Mouse (Mus musculus) liver, embryonic 12.5 days (tissue): ENCODE data around the gene Card10. TPM values are rescaled to one million over a fixed set of nuclear protein-coding genes. Genes with fewer than 3 reads are reported as not detected.

Experiments
- ATAC-seq: fragments of 200-750 bp; cut with Nextera tagmentation; 2 replicates; pipeline ENCODE4 v1.8.0; 2017; ENCODE audit warnings: moderate number of reproducible peaks, mild to moderate bottlenecking, moderate library complexity
- H3K27ac ChIP-seq: fragments of 300-500 bp; sonication (generic); 2 replicates; pipeline ENCODE4 v1.5.1; 2016; ENCODE audit warnings: mild to moderate bottlenecking
- H3K27me3 ChIP-seq: fragments of 300-500 bp; sonication (generic); replicated peaks from 2 replicates; pipeline ENCODE4 v1.6.1; 2016; ENCODE audit warnings: mild to moderate bottlenecking, moderate library complexity
- H3K36me3 ChIP-seq: fragments of 300-500 bp; sonication (generic); 2 replicates; pipeline ENCODE4 v1.6.1; 2016; ENCODE audit warnings: mild to moderate bottlenecking, moderate library complexity
- H3K4me1 ChIP-seq: fragments of 300-500 bp; sonication (generic); 2 replicates; pipeline ENCODE4 v1.6.1; 2016
- H3K4me2 ChIP-seq: fragments of 300-500 bp; sonication (generic); 2 replicates; pipeline ENCODE4 v1.6.1; 2016; ENCODE audit warnings: mild to moderate bottlenecking, moderate library complexity
- H3K4me3 ChIP-seq: fragments of 300-500 bp; sonication (generic); 2 replicates; pipeline ENCODE4 v1.5.1; 2016; ENCODE audit warnings: mild to moderate bottlenecking, moderate library complexity
- H3K9ac ChIP-seq: fragments of 300-500 bp; sonication (generic); 2 replicates; pipeline ENCODE4 v1.6.1; 2016; ENCODE audit warnings: mild to moderate bottlenecking, moderate library complexity
- H3K9me3 ChIP-seq: fragments of 300-500 bp; sonication (generic); replicated peaks from 2 replicates; pipeline ENCODE4 v1.6.1; 2016; ENCODE audit warnings: mild to moderate bottlenecking, moderate library complexity
- WGBS: fragments of 180-500 bp; shearing (Covaris S2); methylation state at CpG from one replicate; pipeline ENCODE4 v1.1.7; 2016; ENCODE audit not compliant: insufficient replicate concordance; 5-methylcytosine and 5-hydroxymethylcytosine counted together
- polyA plus RNA-seq: library from polyadenylated mRNA; unstranded; fragments of >200 nt; fragmentation: Nextera tagmentation; extraction: Ambion mirVana; gene quantifications from 2 replicates; pipeline ENCODE4 v1.2.1, GENCODE M21; 2016

The Card10 gene
- polyA plus RNA-seq, 1 experiment from 2014 or later, result 2.5 TPM

GRCm38 (mm10) chr15:78843581-78844469 lies 41.0 kb upstream of the Card10 start:
- WGBS, result 26% methylated on average over 21 of the region's 21 CpGs

GRCm38 (mm10) chr15:78842371-78843163 lies 39.7 kb upstream of the Card10 start, which contains the start of gene Cdc42ep1:
Gene Cdc42ep1, plus strand, starts transcription at chr15:78842624.
- peaks cover 76% of the 10 kb centered on the region for H3K27me3 ChIP-seq
- peaks cover 68% of the 10 kb centered on the region for H3K4me1 ChIP-seq
- peak; percentile 46 for ATAC-seq

More at GRCm38 (mm10) chr15:78843581-78844469, 41.0 kb upstream of the Card10 start:
- Histone ChIP-seq H3K9ac (peak overlapping the region; percentile 69), H3K36me3 (peaks cover 9% of the 10 kb centered on the region), H3K4me3 (peak overlapping the region; percentile 59), H3K4me2 (peak overlapping the region; percentile 67), H3K27me3 (peaks cover 75% of the 10 kb centered on the region), H3K4me1 (peaks cover 73% of the 10 kb centered on the region), H3K9me3 (no peaks in the 10 kb centered on the region), H3K27ac (peak overlapping the region; percentile 79)
- ATAC-seq, result no peak

GRCm38 (mm10) chr15:78841161-78841790 lies 38.4 kb upstream of the Card10 start:
- 64% methylated on average over 6 of the region's 6 CpGs for WGBS
- H3K4me2 ChIP-seq, result no peak overlapping the region
- H3K27ac ChIP-seq, result no peak overlapping the region
- H3K4me3 ChIP-seq, result no peak overlapping the region
- H3K9me3 ChIP-seq, result no peaks in the 10 kb centered on the region
- H3K4me1 ChIP-seq, result peaks cover 62% of the 10 kb centered on the region
- ATAC-seq, result no peak
- H3K27me3 ChIP-seq, result peaks cover 68% of the 10 kb centered on the region
- no peak overlapping the region for H3K9ac ChIP-seq
- no peaks in the 10 kb centered on the region for H3K36me3 ChIP-seq

More at GRCm38 (mm10) chr15:78842371-78843163, 39.7 kb upstream of the Card10 start, which contains the start of gene Cdc42ep1:
- Histone ChIP-seq H3K9me3 (no peaks in the 10 kb centered on the region), H3K4me3 (peak within 1 kb of the TSS; percentile 59), H3K27ac (peak within 1 kb of the TSS; percentile 79), H3K4me2 (peak within 1 kb of the TSS; percentile 67), H3K9ac (peak within 1 kb of the TSS; percentile 69), H3K36me3 (peaks cover 6% of the 10 kb centered on the region)
- WGBS, result under 1% methylated on average over 77 of the region's 86 CpGs

GRCm38 (mm10) chr15:78840751-78841150 lies 37.9 kb upstream of the Card10 start:
- no peaks in the 10 kb centered on the region for H3K9me3 ChIP-seq
- peaks cover 62% of the 10 kb centered on the region for H3K4me1 ChIP-seq
- H3K27ac ChIP-seq, result no peak overlapping the region
- no peak overlapping the region for H3K4me2 ChIP-seq
- H3K36me3 ChIP-seq, result no peaks in the 10 kb centered on the region
- H3K27me3 ChIP-seq, result peaks cover 65% of the 10 kb centered on the region
- ATAC-seq, result no peak
- H3K9ac ChIP-seq, result no peak overlapping the region
- WGBS, result 60% methylated on average over 11 of the region's 11 CpGs
- no peak overlapping the region for H3K4me3 ChIP-seq

- Histone ChIP-seq H3K4me2 (no peak overlapping the region), H3K9ac (no peak overlapping the region), H3K4me1 (peaks cover 62% of the 10 kb centered on the region), H3K4me3 (no peak overlapping the region), H3K9me3 (no peaks in the 10 kb centered on the region), H3K27ac (no peak overlapping the region), H3K36me3 (no peaks in the 10 kb centered on the region), H3K27me3 (peaks cover 60% of the 10 kb centered on the region)
- WGBS, result 59% methylated on average over 3 of the region's 3 CpGs
- peak; percentile 45 for ATAC-seq
These were observed 37.4 kb upstream of the Card10 start for GRCm38 (mm10) chr15:78840241-78840640.

GRCm38 (mm10) chr15:78839744-78840143 lies 36.9 kb upstream of the Card10 start:
- Histone ChIP-seq H3K4me2 (no peak overlapping the region), H3K27me3 (peaks cover 56% of the 10 kb centered on the region), H3K36me3 (no peaks in the 10 kb centered on the region), H3K9me3 (no peaks in the 10 kb centered on the region), H3K4me1 (peaks cover 63% of the 10 kb centered on the region), H3K4me3 (no peak overlapping the region), H3K27ac (no peak overlapping the region; the same call in 1 of the 2 replicates), H3K9ac (no peak overlapping the region)
- ATAC-seq, result no peak
- WGBS, result 41% methylated on average over 2 of the region's 2 CpGs

GRCm38 (mm10) chr15:78836086-78836621 lies 33.3 kb upstream of the Card10 start:
- 43% methylated on average over 8 of the region's 8 CpGs for WGBS
- Histone ChIP-seq H3K9me3 (no peaks in the 10 kb centered on the region), H3K27me3 (peaks cover 27% of the 10 kb centered on the region), H3K36me3 (no peaks in the 10 kb centered on the region), H3K27ac (peak overlapping the region; percentile 80), H3K4me3 (no peak overlapping the region), H3K4me1 (peaks cover 70% of the 10 kb centered on the region), H3K4me2 (no peak overlapping the region), H3K9ac (0 out of 2 replicates have a peak overlapping the region, but pooled peaks have one; percentile 9)
- ATAC-seq, result no peak

GRCm38 (mm10) chr15:78835200-78836085 lies 32.6 kb upstream of the Card10 start:
- Histone ChIP-seq H3K27ac (peak overlapping the region; percentile 80), H3K27me3 (peaks cover 25% of the 10 kb centered on the region), H3K4me3 (no peak overlapping the region), H3K36me3 (no peaks in the 10 kb centered on the region), H3K9me3 (no peaks in the 10 kb centered on the region), H3K4me1 (peaks cover 68% of the 10 kb centered on the region), H3K4me2 (peak overlapping the region; percentile 32), H3K9ac (0 out of 2 replicates have a peak overlapping the region, but pooled peaks have one; percentile 9)
- WGBS, result 11% methylated on average over 12 of the region's 12 CpGs
- peak; percentile 68 for ATAC-seq

GRCm38 (mm10) chr15:78834233-78835005 lies 31.6 kb upstream of the Card10 start:
- Histone ChIP-seq H3K9ac (no peak overlapping the region), H3K9me3 (no peaks in the 10 kb centered on the region), H3K4me3 (no peak overlapping the region), H3K4me2 (peak overlapping the region; percentile 32), H3K27ac (peak overlapping the region; percentile 80), H3K4me1 (peaks cover 58% of the 10 kb centered on the region), H3K36me3 (no peaks in the 10 kb centered on the region), H3K27me3 (peaks cover 16% of the 10 kb centered on the region)
- no peak; the same call in 1 of the 2 replicates for ATAC-seq
- 33% methylated on average over 10 of the region's 10 CpGs for WGBS

GRCm38 (mm10) chr15:78833582-78833981 lies 30.7 kb upstream of the Card10 start:
- H3K27ac ChIP-seq, result peak overlapping the region; percentile 80
- H3K36me3 ChIP-seq, result no peaks in the 10 kb centered on the region
- no peak overlapping the region for H3K9ac ChIP-seq
- H3K4me3 ChIP-seq, result no peak overlapping the region
- peaks cover 16% of the 10 kb centered on the region for H3K27me3 ChIP-seq
- no peaks in the 10 kb centered on the region for H3K9me3 ChIP-seq
- 72% methylated on average over 3 of the region's 3 CpGs for WGBS
- ATAC-seq, result no peak; the same call in 1 of the 2 replicates
- H3K4me1 ChIP-seq, result peaks cover 60% of the 10 kb centered on the region
- no peak overlapping the region for H3K4me2 ChIP-seq
